Mouse (Mus musculus): ENCODE measurements around the gene Atp10a. TPM values are rescaled to one million over a fixed set of nuclear protein-coding genes. Genes with fewer than 3 reads are reported as not detected.

The Atp10a gene
- polyA plus RNA-seq, 1 experiment from 2014 or later, result 1.7 TPM

- 99% methylated on average over 7 of the region's 7 CpGs for WGBS (ENCODE audit: missing documents)
- Histone ChIP-seq H3K27ac (no peak overlapping the region), H3K4me3 (ENCODE audit: inconsistent target) (no peak overlapping the region), H3K36me3 (ENCODE audit: inconsistent target) (no peaks in the 10 kb centered on the region), H3K79me2 (ENCODE audit: inconsistent target) (no peaks in the 10 kb centered on the region; the same call in 1 of the 2 replicates)
These were observed 5.1 kb downstream of the Atp10a start for GRCm38 (mm10) chr7:58661076-58661475.

- Histone ChIP-seq H3K27ac (no peak overlapping the region), H3K4me3 (ENCODE audit: inconsistent target) (no peak overlapping the region), H3K79me2 (ENCODE audit: inconsistent target) (no peaks in the 10 kb centered on the region), H3K36me3 (ENCODE audit: inconsistent target) (no peaks in the 10 kb centered on the region)
- WGBS (ENCODE audit: missing documents), result 100% methylated on average over 1 of the region's 1 CpGs
These were observed 12.7 kb downstream of the Atp10a start for GRCm38 (mm10) chr7:58668617-58669016.

- no peaks in the 10 kb centered on the region for H3K36me3 ChIP-seq (ENCODE audit: inconsistent target)
- no peak overlapping the region for H3K4me3 ChIP-seq (ENCODE audit: inconsistent target)
- no peaks in the 10 kb centered on the region; the same call in 1 of the 2 replicates for H3K79me2 ChIP-seq (ENCODE audit: inconsistent target)
- WGBS (ENCODE audit: missing documents), result 78% methylated on average over 3 of the region's 3 CpGs
- H3K27ac ChIP-seq, result no peak overlapping the region
These were observed 20.1 kb downstream of the Atp10a start for GRCm38 (mm10) chr7:58676075-58676474.

GRCm38 (mm10) chr7:58677111-58677805, 21.3 kb downstream of the Atp10a start:
- Histone ChIP-seq H3K79me2 (ENCODE audit: inconsistent target) (no peaks in the 10 kb centered on the region; the same call in 1 of the 2 replicates), H3K36me3 (ENCODE audit: inconsistent target) (no peaks in the 10 kb centered on the region), H3K27ac (peak overlapping the region; percentile 60), H3K4me3 (ENCODE audit: inconsistent target) (no peak overlapping the region)
- 0% methylated on average over 5 of the region's 5 CpGs for WGBS (ENCODE audit: missing documents)

- no peaks in the 10 kb centered on the region for H3K36me3 ChIP-seq (ENCODE audit: inconsistent target)
- no peak overlapping the region for H3K27ac ChIP-seq
- WGBS (ENCODE audit: missing documents), result 100% methylated on average over 1 of the region's 1 CpGs
- H3K79me2 ChIP-seq (ENCODE audit: inconsistent target), result no peaks in the 10 kb centered on the region
- no peak overlapping the region for H3K4me3 ChIP-seq (ENCODE audit: inconsistent target)
These were observed 30.0 kb downstream of the Atp10a start for GRCm38 (mm10) chr7:58685967-58686366.

GRCm38 (mm10) chr7:58686573-58686972, 30.6 kb downstream of the Atp10a start:
- Histone ChIP-seq H3K36me3 (ENCODE audit: inconsistent target) (no peaks in the 10 kb centered on the region), H3K4me3 (ENCODE audit: inconsistent target) (no peak overlapping the region), H3K27ac (no peak overlapping the region), H3K79me2 (ENCODE audit: inconsistent target) (no peaks in the 10 kb centered on the region)
- WGBS (ENCODE audit: missing documents), result 0% methylated on average over 5 of the region's 5 CpGs

- Histone ChIP-seq H3K79me2 (ENCODE audit: inconsistent target) (no peaks in the 10 kb centered on the region), H3K36me3 (ENCODE audit: inconsistent target) (no peaks in the 10 kb centered on the region), H3K4me3 (ENCODE audit: inconsistent target) (no peak overlapping the region), H3K27ac (no peak overlapping the region)
- 97% methylated on average over 2 of the region's 2 CpGs for WGBS (ENCODE audit: missing documents)
These were observed 31.0 kb downstream of the Atp10a start for GRCm38 (mm10) chr7:58686997-58687396.

GRCm38 (mm10) chr7:58690069-58690923, 34.3 kb downstream of the Atp10a start:
- Histone ChIP-seq H3K27ac (no peak overlapping the region), H3K36me3 (ENCODE audit: inconsistent target) (no peaks in the 10 kb centered on the region)
- 92% methylated on average over 6 of the region's 6 CpGs for WGBS (ENCODE audit: missing documents)

GRCm38 (mm10) chr7:58690997-58691596, 35.1 kb downstream of the Atp10a start:
- WGBS (ENCODE audit: missing documents), result 85% methylated on average over 6 of the region's 6 CpGs
- H3K79me2 ChIP-seq (ENCODE audit: inconsistent target), result no peaks in the 10 kb centered on the region
- H3K4me3 ChIP-seq (ENCODE audit: inconsistent target), result no peak overlapping the region
- H3K27ac ChIP-seq, result no peak overlapping the region
- H3K36me3 ChIP-seq (ENCODE audit: inconsistent target), result no peaks in the 10 kb centered on the region

More at GRCm38 (mm10) chr7:58690069-58690923, 34.3 kb downstream of the Atp10a start:
- no peak overlapping the region for H3K4me3 ChIP-seq (ENCODE audit: inconsistent target)
- H3K79me2 ChIP-seq (ENCODE audit: inconsistent target), result no peaks in the 10 kb centered on the region

GRCm38 (mm10) chr7:58692704-58693103, 36.7 kb downstream of the Atp10a start:
- Histone ChIP-seq H3K36me3 (ENCODE audit: inconsistent target) (no peaks in the 10 kb centered on the region), H3K79me2 (ENCODE audit: inconsistent target) (no peaks in the 10 kb centered on the region), H3K27ac (no peak overlapping the region), H3K4me3 (ENCODE audit: inconsistent target) (no peak overlapping the region)
- WGBS (ENCODE audit: missing documents), result 77% methylated on average over 2 of the region's 2 CpGs

GRCm38 (mm10) chr7:58693342-58693741, 37.4 kb downstream of the Atp10a start:
- H3K36me3 ChIP-seq (ENCODE audit: inconsistent target), result no peaks in the 10 kb centered on the region
- no peak overlapping the region for H3K4me3 ChIP-seq (ENCODE audit: inconsistent target)
- no peaks in the 10 kb centered on the region for H3K79me2 ChIP-seq (ENCODE audit: inconsistent target)
- H3K27ac ChIP-seq, result no peak overlapping the region
- 47% methylated on average over 3 of the region's 3 CpGs for WGBS (ENCODE audit: missing documents)

- Histone ChIP-seq H3K4me3 (ENCODE audit: inconsistent target) (no peak overlapping the region), H3K36me3 (ENCODE audit: inconsistent target) (no peaks in the 10 kb centered on the region), H3K27ac (no peak overlapping the region), H3K79me2 (ENCODE audit: inconsistent target) (no peaks in the 10 kb centered on the region)
- WGBS (ENCODE audit: missing documents), result 70% methylated on average over 1 of the region's 1 CpGs
These were observed 39.7 kb downstream of the Atp10a start for GRCm38 (mm10) chr7:58695661-58696060.

- Histone ChIP-seq H3K36me3 (ENCODE audit: inconsistent target) (no peaks in the 10 kb centered on the region), H3K4me3 (ENCODE audit: inconsistent target) (no peak overlapping the region), H3K27ac (no peak overlapping the region), H3K79me2 (ENCODE audit: inconsistent target) (no peaks in the 10 kb centered on the region)
- WGBS (ENCODE audit: missing documents), result 0% methylated on average over 2 of the region's 2 CpGs
These were observed 41.1 kb downstream of the Atp10a start for GRCm38 (mm10) chr7:58697092-58697491.

GRCm38 (mm10) chr7:58698738-58699442, 42.9 kb downstream of the Atp10a start:
- no peak overlapping the region for H3K27ac ChIP-seq
- no peak overlapping the region for H3K4me3 ChIP-seq (ENCODE audit: inconsistent target)
- H3K36me3 ChIP-seq (ENCODE audit: inconsistent target), result no peaks in the 10 kb centered on the region
- WGBS (ENCODE audit: missing documents), result 96% methylated on average over 7 of the region's 7 CpGs
- H3K79me2 ChIP-seq (ENCODE audit: inconsistent target), result no peaks in the 10 kb centered on the region

Data from macrophage (primary cell).